Mouse (Mus musculus) liver, embryonic 14.5 days (tissue): ENCODE data around the gene Dlat. TPM values are rescaled to one million over a fixed set of nuclear protein-coding genes. Genes with fewer than 3 reads are reported as not detected.
A peak's percentile ranks its signal among the peaks of the same experiment; 100 is the strongest.

ENCODE experiments used
- ATAC-seq: fragments of 200-750 bp; cut with Nextera tagmentation; 2 replicates; pipeline ENCODE4 v1.8.0; 2017; ENCODE audit warnings: moderate number of reproducible peaks, mild to moderate bottlenecking, moderate library complexity; ENCODE audit not compliant: insufficient read depth
- DNase-seq, 3 experiments: peaks; one replicate each; pipeline ENCODE4 v3.0.0-alpha.2; 2012 to 2013; ENCODE audit warnings: low read depth in 3 of 3, low spot score in 3 of 3
- H3K27ac ChIP-seq: fragments of 300-500 bp; sonication (generic); 2 replicates; pipeline ENCODE4 v1.5.1; 2014; ENCODE audit warnings: moderate library complexity, mild to moderate bottlenecking, control low read depth, inconsistent platforms
- H3K27me3 ChIP-seq: fragments of 300-500 bp; sonication (generic); 2 replicates; pipeline ENCODE4 v1.6.1; 2014; ENCODE audit warnings: mild to moderate bottlenecking, low read length, moderate library complexity; ENCODE audit not compliant: control insufficient read depth, insufficient read depth
- H3K36me3 ChIP-seq: fragments of 300-500 bp; sonication (generic); replicated peaks from 2 replicates; pipeline ENCODE4 v1.6.1; 2014; ENCODE audit warnings: low read depth; ENCODE audit not compliant: control insufficient read depth, insufficient read depth
- H3K4me1 ChIP-seq, 2 experiments: fragments of 200-500 bp in 1 of 2; fragments of 300-500 bp in 1 of 2; sonication (generic) in 1 of 2; replicated peaks; 2 replicates each; pipeline ENCODE4 v1.6.1; 2012 to 2014; ENCODE audit warnings: antibody characterized with exemption in 1 of 2, inconsistent platforms in 1 of 2, low read length in 1 of 2; ENCODE audit not compliant: control insufficient read depth in 2 of 2, insufficient read depth in 2 of 2
- H3K4me2 ChIP-seq: fragments of 300-500 bp; sonication (generic); 2 replicates; pipeline ENCODE4 v1.6.1; 2014; ENCODE audit warnings: low read depth, mild to moderate bottlenecking, control low read depth, moderate library complexity
- H3K4me3 ChIP-seq, 2 experiments: fragments of 200-500 bp in 1 of 2; fragments of 300-500 bp in 1 of 2; sonication (generic) in 1 of 2; 2 replicates each; pipeline ENCODE4 v1.5.1; 2012 to 2014; ENCODE audit warnings: low read depth in 2 of 2, low read length in 2 of 2, mild to moderate bottlenecking in 2 of 2, control low read depth in 1 of 2, inconsistent platforms in 1 of 2, moderate library complexity in 1 of 2; ENCODE audit not compliant: insufficient read depth in 1 of 2
- H3K9ac ChIP-seq: fragments of 300-500 bp; sonication (generic); replicated peaks from 2 replicates; pipeline ENCODE4 v1.6.1; 2014; ENCODE audit warnings: mild to moderate bottlenecking, control low read depth, moderate library complexity
- H3K9me3 ChIP-seq: fragments of 300-500 bp; sonication (generic); 2 replicates; pipeline ENCODE4 v1.6.1; 2016; ENCODE audit warnings: low read length, mixed read lengths; ENCODE audit not compliant: control insufficient read depth
- CTCF ChIP-seq: IDR thresholded peaks from 2 replicates; pipeline ENCODE4 v1.5.1; 2016; ENCODE audit warnings: antibody characterized with exemption, low read depth, control low read depth
- EP300 ChIP-seq: IDR thresholded peaks from 2 replicates; pipeline ENCODE4 v1.6.1; 2016; ENCODE audit warnings: antibody characterized with exemption, low read depth
- WGBS: fragments of 180-500 bp; shearing (Covaris S2); extraction: QIAGEN DNeasy Blood & Tissue Kit; methylation state at CpG from one replicate; pipeline ENCODE4 v1.1.7; 2014; ENCODE audit not compliant: insufficient replicate concordance; 5-methylcytosine and 5-hydroxymethylcytosine counted together
- polyA plus RNA-seq, 2 experiments: library from polyadenylated mRNA; depleted of rRNA in 1 of 2; stranded (reverse) in 1 of 2; unstranded in 1 of 2; fragments of >200 nt; fragmentation: Nextera tagmentation in 1 of 2; extraction: Ambion mirVana in 1 of 2; gene quantifications; 2 replicates each; pipeline versions ENCODE4 v1.2.1 to v1.2.3; 2012 to 2014

The Dlat gene
- polyA plus RNA-seq, 2 experiments = 14.4 to 32.0 TPM

- no peak for DNase-seq
- ATAC-seq = peak; percentile 78
- Histone ChIP-seq H3K27me3 (no peaks in the 10 kb centered on the region), H3K9ac (peak overlapping the region; percentile 67), H3K4me2 (peak overlapping the region; percentile 87), H3K27ac (peak overlapping the region; percentile 64), H3K4me1 (peaks cover 24 to 26% of the 10 kb centered on the region in 2 experiments), H3K36me3 (peaks cover 40% of the 10 kb centered on the region), H3K4me3 (peak overlapping the region; percentile 84 to 96), H3K9me3 (no peaks in the 10 kb centered on the region)
- WGBS = under 1% methylated on average over 24 of the region's 24 CpGs
- TF ChIP-seq EP300 = no peak
- TF ChIP-seq CTCF = peak; percentile 64
Observed at GRCm38 (mm10) chr9:50603998-50604324, 55.6 kb downstream of the Dlat start.

GRCm38 (mm10) chr9:50603189-50603997 is 56.2 kb downstream of the Dlat start, which contains the start of the genes Sdhd and Timm8b:
Gene Sdhd (minus strand): TSS chr9:50603812.
Gene Timm8b (plus strand): TSS chr9:50603910.
- ATAC-seq (peak; percentile 92), DNase-seq (peak; percentile 91 to 95 (median 92))
- peak within 1 kb of the TSS; percentile 84 for H3K9ac ChIP-seq
- no peaks in the 10 kb centered on the region for H3K27me3 ChIP-seq
- peak within 1 kb of the TSS; percentile 84 to 96 for H3K4me3 ChIP-seq
- WGBS = under 1% methylated on average over 48 of the region's 48 CpGs
- peaks cover 24 to 26% of the 10 kb centered on the region in 2 experiments for H3K4me1 ChIP-seq
- H3K9me3 ChIP-seq = no peaks in the 10 kb centered on the region
- H3K4me2 ChIP-seq = peak within 1 kb of the TSS; percentile 87
- H3K27ac ChIP-seq = peak within 1 kb of the TSS; percentile 71
- peaks cover 43% of the 10 kb centered on the region for H3K36me3 ChIP-seq
- TF ChIP-seq CTCF (no peak), EP300 (0 out of 2 replicates have a peak, but pooled peaks have one; percentile 7)

- ATAC-seq (no peak), DNase-seq (no peak)
- H3K9ac ChIP-seq = peak overlapping the region; percentile 84
- peaks cover 24 to 26% of the 10 kb centered on the region in 2 experiments for H3K4me1 ChIP-seq
- H3K4me2 ChIP-seq = peak overlapping the region; percentile 87
- TF ChIP-seq EP300 (no peak), CTCF (no peak)
- H3K27ac ChIP-seq = peak overlapping the region; percentile 71
- WGBS = 29% methylated on average over 7 of the region's 7 CpGs
- no peaks in the 10 kb centered on the region for H3K27me3 ChIP-seq
- H3K4me3 ChIP-seq = peak overlapping the region; percentile 84 to 96
- H3K9me3 ChIP-seq = no peaks in the 10 kb centered on the region
- peaks cover 47% of the 10 kb centered on the region for H3K36me3 ChIP-seq
Observed at GRCm38 (mm10) chr9:50602055-50602845, 57.3 kb downstream of the Dlat start.

- no peaks in the 10 kb centered on the region for H3K9me3 ChIP-seq
- H3K4me1 ChIP-seq = peaks cover 24 to 26% of the 10 kb centered on the region in 2 experiments
- H3K36me3 ChIP-seq = peaks cover 50% of the 10 kb centered on the region
- H3K9ac ChIP-seq = peak overlapping the region; percentile 84
- ATAC-seq (peak; percentile 55), DNase-seq (no peak)
- TF ChIP-seq EP300 (no peak), CTCF (no peak)
- H3K4me2 ChIP-seq = peak overlapping the region; percentile 87
- H3K27me3 ChIP-seq = no peaks in the 10 kb centered on the region
- WGBS = 9% methylated on average over 6 of the region's 6 CpGs
- peak overlapping the region; percentile 37 to 84 for H3K4me3 ChIP-seq
- peak overlapping the region; percentile 71 for H3K27ac ChIP-seq
Observed at GRCm38 (mm10) chr9:50601536-50601935, 58.0 kb downstream of the Dlat start.

- no peaks in the 10 kb centered on the region for H3K9me3 ChIP-seq
- H3K9ac ChIP-seq = no peak overlapping the region
Observed at GRCm38 (mm10) chr9:50596973-50597372, 62.6 kb downstream of the Dlat start.

More at GRCm38 (mm10) chr9:50596973-50597372, 62.6 kb downstream of the Dlat start:
- peaks cover 10 to 13% of the 10 kb centered on the region in 2 experiments for H3K4me1 ChIP-seq
- 91% methylated on average over 8 of the region's 8 CpGs for WGBS
- no peak for ATAC-seq
- H3K27ac ChIP-seq = no peak overlapping the region
- TF ChIP-seq CTCF (no peak), EP300 (no peak)
- no peak overlapping the region for H3K4me2 ChIP-seq
- H3K27me3 ChIP-seq = no peaks in the 10 kb centered on the region
- H3K4me3 ChIP-seq = no peak overlapping the region
- no peak for DNase-seq
- H3K36me3 ChIP-seq = peaks cover 46% of the 10 kb centered on the region
